Mouse (Mus musculus): Measurements from ENCODE around the gene Gdpd4. TPM values are rescaled to one million over a fixed set of nuclear protein-coding genes. Genes with fewer than 3 reads are reported as not detected.
A peak's percentile ranks its signal among the peaks of the same experiment; 100 is the strongest.

The Gdpd4 gene
- not detected for total RNA-seq (2021)

DNA sequence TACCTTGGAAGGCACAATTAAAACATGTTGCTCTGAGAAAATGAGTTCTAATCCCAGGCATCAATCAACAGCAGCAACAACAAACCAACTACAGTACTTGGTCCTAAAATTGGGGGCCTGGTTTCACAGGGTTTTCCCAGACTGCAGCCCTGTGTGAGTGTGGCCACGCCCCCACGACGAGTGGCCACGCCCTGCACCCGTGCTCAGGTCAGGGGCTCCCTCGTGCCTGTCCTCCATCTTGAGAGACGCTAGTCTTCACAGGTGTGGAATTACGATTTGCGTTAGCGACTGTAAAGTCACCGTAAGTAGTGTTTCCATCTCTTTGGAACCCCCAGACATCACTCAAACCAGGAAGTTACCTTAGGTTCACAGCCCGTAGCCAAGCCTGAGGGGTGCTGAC, at the start of gene Gdpd4:
Gene Gdpd4, plus strand, starts transcription at position 214 of the 400 bp plus-strand sequence.
- DNase-seq (ENCODE audit: extremely low spot score in 1 of 2, low spot score in 1 of 2) = no peak

DNA sequence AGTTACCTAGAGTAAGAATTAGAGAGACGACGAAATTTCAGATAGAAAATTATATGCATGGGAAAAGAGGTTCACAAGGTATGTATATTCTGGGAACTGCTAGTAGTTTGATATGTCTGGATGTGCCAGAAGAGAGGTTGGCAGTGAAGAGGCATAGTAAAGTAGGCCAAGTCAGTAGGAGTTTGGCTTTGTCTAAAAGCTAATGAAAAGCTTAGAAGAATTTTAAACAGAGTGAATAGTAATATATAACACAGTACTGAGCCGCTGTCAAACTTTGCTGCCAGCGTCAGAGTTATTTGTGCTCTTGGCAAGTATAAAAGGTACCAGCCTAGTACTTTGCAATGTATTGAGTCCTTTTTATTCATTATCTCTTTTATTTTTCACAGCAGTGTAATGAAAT, 47.4 kb upstream of the Gdpd4 start:
- no peak for DNase-seq (ENCODE audit: extremely low spot score in 1 of 2, low spot score in 1 of 2)

DNA sequence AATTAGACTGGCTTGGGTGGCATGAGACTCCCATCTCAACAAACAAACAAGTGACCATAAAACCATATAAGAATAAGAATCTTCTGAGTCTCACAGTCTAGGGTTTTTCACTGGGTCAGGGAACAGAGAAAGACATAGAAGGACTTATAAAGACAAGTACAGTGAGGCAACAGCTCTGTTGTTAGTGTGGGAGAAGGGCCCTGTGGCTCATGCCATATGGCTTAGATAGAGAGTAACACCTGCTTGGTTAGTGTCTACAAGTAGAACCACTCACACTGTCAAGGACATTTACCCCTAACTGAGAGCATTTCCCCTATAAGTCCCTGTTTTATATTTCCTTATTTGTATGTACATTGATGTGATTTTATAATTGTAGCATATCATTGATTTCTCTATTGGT, 46.4 kb upstream of the Gdpd4 start:
- no peak for DNase-seq (ENCODE audit: extremely low spot score in 1 of 2, low spot score in 1 of 2)

DNA sequence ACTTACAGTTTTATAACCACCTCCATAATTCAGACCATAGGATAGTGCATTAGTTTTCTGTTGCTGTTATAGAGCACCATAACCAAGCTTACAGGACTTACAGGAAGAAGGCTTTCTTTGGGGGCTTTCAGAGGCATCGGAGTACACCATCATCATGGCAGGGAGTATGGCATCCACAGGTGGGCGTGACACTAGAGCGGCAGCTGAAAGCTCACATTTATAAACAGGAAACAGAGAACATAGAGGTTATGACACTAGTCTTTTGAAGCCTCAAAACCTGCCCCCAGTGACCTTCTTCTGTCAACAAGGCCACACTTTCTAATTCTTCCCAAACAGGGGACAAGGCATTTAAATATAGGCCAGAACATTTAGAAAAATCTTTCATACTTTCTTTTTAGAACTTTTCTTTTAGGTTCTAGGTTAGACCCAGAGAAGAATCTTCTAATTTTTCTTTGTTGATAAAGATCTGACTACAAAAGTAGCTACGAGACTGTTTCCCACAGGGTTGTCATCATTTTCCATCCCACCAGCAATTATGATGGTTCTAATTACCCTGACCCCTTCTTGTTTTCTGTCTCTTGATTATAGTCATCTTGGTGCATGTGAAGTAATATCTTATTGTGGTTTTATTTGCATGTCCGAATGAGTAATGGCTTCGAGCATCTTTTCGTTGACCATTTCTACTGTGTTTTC, 41.8 kb upstream of the Gdpd4 start:
- DNase-seq (ENCODE audit: extremely low spot score in 1 of 2, low spot score in 1 of 2) = no peak

DNA sequence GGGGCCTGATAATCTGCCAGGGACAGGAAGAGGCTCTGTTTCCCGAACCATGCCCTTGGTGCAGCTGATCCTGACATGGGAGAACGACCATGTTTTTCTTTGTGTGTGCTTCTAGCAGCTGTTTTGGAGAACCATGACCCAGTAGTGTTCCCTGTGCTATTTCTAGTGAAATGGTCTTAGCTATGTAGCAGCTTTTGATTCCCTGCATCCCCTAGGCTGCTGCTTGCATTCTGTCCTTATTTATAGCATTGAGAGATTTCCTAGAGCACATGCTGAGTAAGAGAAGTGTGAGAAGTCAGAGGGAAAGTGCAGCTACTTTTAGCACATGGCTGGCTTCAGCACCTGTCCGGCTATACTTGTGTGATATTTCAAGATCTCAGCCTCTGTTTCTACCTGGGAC, 8.1 kb upstream of the Gdpd4 start:
- DNase-seq (ENCODE audit: extremely low spot score in 1 of 2, low spot score in 1 of 2) = no peak

DNA sequence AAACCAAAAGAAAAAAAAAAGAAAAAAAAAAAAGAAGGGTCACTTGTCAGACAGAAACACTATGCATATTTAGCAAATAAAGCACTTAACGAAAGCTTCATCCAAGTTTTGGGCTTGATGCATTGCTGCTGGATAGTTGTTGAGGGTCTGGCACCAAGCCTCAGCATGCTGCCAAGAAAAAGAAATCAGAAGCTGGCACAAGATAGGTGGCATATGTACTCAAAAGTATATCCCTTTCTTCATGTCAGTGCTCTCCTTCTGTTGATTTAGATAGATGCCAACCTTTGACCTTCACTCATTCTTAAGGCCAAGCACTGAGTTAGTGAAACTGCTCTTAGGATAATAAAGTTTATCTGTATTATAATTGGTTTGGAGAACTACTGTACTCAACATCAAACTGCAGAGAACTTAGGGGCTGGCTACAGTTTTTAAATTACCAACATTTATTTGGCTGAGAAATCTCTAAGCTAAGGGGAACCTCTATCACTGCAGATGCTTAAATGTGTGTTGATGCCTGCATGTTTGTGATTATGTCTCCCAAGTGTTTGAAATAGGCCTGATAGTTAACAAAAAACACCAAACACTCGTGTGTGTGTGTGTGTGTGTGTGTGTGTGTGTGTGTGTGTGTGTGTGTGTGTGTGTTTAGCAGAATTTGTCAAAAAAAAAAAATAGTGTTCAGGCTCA, 4.8 kb upstream of the Gdpd4 start:
- no peak for DNase-seq (ENCODE audit: extremely low spot score in 1 of 2, low spot score in 1 of 2)

DNA sequence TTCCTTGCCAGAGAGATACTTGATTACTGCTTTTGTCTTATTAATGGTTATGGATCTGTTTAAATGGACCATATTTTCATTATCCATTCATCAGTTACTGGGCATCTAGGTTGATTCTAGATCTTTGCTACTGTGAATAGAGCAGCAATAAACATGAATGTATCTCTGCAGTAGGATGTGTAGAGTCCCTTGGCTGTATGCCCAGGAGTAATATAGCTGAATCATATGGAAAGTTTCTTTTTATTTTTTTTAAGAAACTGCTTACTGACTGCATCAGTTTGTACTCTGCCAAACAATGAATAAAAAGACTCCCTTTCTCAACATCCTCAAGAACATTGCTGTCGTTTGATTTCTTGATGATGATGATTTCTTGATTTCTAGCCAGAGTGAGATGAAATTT, 6.1 kb downstream of the Gdpd4 start:
- no peak for DNase-seq (ENCODE audit: extremely low spot score in 1 of 2, low spot score in 1 of 2)

DNA sequence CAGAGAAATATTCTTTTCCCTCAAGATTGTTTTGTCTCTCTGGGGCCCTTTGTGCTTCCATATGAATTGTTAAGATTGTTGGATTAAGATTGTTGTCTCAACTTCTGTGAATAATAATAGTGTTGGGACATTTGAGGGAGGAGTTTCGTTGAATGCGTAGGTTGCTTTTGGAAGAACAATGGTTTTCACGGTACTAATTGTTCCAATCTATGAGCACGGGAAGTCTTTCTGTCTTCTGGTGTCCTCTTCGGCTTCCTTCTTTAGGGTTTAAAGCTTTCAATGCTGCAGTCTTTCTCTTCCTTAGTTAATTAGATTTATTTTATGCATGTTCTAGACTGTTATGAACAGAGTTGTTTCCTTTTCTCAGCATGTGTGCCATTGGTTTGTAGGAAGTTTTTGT, 7.2 kb downstream of the Gdpd4 start:
- DNase-seq (ENCODE audit: extremely low spot score in 1 of 2, low spot score in 1 of 2) = no peak

DNA sequence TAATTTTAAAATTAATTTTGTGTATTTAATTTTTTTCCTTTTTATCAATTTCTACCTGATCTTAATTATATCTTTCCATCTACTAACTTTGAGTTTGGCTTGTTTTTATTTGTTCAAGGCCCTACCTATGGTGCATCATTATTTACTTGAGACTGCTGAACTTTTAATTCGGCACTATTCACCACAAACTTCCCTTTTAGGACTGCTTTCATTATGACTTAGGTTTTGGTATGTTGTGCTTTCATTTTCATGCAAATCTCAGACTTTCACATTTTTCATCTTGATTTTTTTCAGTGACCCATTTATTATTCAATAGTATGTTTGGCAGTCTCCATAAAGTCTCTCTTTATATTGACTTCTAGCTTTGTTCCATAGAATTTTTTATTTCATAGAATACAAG, 24.7 kb downstream of the Gdpd4 start:
- no peak for DNase-seq (ENCODE audit: extremely low spot score in 1 of 2, low spot score in 1 of 2)

DNA sequence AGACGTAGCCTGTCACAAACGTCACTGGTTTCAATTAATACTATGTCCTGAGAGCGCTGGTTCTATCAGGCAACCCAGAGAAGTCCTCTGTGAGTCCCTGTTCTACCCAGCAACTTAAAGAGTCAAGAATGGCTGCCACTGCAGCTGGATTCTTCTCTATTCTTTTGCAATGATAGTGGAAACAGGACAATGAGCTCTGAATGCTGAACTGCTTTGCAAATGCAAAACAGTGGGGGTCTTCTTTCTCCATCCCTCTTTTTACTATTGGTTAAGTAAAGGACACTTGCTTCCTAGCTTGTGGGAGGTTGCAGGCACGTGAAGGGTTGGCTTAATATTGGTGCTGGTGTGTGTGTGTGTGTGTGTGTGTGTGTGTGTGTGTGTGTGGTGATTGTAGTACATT, 52.7 kb downstream of the Gdpd4 start:
- no peak for DNase-seq (ENCODE audit: extremely low spot score in 1 of 2, low spot score in 1 of 2)

DNA sequence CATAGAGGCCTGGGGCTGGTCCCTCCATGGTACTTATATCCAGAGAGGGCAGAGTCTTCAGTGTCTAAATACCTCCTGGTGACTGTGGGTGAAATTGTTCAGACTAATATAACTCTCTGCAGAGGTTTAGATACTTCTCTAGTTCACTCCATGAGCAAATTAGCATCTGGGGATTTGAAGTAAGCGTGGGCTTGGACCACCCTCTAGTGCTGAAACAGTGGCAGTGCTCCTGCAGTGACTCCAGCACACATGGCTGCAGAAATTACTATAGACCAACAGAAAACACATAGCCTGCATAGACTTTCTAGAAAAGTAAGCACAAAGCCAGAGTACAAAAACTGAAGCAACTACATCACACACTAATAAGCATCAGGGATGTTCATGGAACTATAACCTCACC, 57.7 kb downstream of the Gdpd4 start:
- DNase-seq (ENCODE audit: extremely low spot score in 1 of 2, low spot score in 1 of 2) = peak; percentile 23 to 55

DNA sequence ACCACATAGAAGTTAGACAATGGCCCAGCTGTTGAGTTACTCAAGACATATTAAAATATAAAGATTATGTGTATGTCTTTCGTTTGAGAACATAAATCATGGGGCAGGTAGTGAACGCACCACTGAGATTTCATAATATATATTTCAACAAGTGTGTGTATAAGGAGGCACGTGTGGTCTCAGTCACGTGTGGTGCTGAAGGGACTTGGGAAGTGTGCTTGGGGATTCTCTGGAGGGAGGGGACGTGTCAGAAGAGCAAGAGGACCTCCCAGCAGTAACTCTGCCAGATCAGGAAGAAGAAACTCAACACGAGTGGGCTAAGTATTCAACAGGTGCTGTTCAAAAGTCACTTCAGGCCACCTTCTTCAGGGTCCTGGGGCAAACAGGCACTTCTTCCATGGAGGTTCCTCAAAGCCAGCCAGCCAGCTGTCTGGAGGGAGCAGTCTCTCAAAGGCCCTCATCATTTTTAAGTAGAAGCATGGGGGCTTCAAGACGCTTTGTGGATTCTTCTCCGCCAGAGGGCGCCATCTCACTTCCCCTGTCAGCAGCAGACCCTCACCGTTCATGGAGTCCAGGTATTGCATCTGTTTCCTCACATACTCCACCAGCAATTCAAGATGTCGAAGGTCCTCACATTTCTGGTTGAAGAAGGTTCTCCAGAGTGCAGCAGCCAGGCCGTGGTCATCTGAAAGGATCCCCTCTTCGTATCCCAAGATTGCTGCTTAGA, 64.5 kb downstream of the Gdpd4 start:
- peak in 1 of 2 experiments; percentile 28 for DNase-seq (ENCODE audit: extremely low spot score in 1 of 2, low spot score in 1 of 2)

DNA sequence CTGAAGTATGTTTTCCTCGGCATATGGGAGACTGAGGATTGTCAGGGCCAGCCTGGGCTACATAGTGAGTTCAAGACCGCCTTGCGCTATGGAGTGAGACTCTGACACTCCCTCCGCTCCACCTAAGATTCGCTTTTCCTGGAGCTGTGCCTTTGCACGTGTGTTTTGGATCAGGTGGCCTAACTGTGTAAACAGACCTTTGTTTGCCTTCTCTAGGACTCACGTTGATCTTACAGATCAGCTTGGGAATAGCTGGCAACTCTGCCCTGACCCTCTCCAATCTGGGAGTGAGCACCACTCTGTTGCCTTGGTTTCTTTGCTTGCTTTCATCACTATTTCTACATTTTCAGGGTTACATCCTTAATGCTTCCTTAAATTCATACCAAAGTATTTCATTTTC, 82.9 kb downstream of the Gdpd4 start:
- no peak for DNase-seq (ENCODE audit: extremely low spot score in 1 of 2, low spot score in 1 of 2)

DNA sequence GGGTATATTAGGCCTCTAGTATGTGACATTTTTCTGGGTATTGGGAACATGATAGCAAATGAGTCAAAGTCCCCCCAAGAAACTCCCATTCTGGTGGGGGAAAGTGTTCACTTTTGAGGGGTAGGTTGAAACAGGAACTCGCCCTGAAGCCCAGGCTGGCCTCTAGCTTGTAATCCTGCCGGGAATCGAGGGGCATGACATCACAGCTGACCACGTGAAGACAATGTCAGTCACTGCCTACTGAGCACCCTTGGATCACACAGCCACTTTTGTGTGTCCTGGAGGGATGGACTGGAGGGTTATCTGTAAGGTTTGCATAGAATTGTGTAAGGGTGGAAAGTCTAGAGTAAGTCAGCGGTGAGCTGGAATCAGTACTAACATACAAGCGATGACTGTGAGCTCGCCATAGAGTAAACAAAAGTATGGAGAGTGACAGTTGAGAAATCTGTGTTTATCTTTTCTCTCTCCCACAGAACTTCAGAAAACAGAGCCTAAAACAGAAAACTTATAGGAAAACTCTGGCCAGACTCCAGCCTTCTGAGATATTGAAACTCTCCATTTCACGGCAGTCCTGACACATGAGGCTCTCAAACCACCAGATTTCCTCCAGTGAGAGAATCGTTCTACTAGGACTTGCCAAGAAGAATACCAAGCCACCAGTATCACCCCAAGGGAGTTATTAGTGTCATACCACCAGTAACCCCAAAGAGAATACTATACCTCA, 128.5 kb downstream of the Gdpd4 start:
- DNase-seq (ENCODE audit: extremely low spot score in 1 of 2, low spot score in 1 of 2) = no peak

DNA sequence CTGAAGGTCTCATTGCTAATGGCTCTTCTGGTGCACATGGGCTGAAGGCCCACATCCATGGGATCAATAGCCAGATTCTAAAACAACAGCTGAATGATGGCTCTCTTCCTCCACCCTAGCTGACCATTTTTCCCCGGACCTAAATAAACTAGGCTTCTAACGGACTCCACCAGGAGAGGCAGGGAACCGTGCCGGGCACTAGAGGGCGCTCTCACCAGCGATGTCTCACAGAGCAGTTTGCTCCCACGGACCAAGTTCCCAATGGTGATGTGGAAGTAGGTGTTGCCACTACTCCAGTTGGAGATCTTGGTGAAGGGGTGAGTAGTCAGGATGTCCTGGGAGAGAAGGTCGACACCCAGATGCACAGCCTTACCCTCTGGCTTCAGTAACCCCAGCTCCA, 132.2 kb downstream of the Gdpd4 start:
- peak; percentile 21 to 52 for DNase-seq (ENCODE audit: extremely low spot score in 1 of 2, low spot score in 1 of 2)

DNA sequence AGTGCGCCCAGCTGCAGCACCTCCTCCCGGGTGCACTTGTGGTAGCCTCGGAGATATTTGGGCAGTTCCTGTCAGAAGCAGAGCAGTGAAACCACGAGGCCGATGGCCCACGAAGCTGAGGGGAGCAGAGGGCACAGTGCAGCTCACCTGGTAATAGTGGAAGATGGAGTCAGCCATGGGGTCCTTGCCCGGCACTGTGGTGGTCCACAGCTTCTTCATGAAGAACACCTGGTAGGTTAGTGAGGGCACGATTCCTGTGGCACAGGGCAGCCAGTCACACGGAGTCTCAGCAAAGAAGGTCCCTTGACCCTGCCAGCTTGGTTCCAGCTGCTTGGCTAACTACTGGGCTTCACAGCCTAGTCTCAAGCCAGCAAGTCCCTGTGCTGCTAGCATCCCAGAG, 134.7 kb downstream of the Gdpd4 start:
- no peak for DNase-seq (ENCODE audit: extremely low spot score in 1 of 2, low spot score in 1 of 2)

DNA sequence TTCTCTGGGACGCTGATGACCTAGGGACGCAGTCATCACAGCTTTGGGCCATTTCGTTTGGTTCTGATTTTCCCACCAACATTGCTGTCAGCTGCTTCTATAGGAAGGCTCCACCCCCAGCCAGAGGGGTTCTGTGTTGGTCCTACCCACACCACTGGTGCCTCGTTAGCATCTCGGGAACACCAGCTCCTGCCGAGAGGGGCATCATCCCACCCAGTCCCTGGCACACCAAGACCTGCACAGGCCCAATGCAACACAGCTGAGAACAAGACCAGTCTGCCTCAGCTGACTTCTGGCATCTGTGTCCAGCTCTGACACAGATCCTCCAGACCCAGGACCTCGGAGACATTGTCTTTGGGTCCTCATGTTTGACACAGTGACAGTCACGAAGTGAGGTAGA, 135.2 kb downstream of the Gdpd4 start:
- DNase-seq (ENCODE audit: extremely low spot score in 1 of 2, low spot score in 1 of 2) = no peak

DNA sequence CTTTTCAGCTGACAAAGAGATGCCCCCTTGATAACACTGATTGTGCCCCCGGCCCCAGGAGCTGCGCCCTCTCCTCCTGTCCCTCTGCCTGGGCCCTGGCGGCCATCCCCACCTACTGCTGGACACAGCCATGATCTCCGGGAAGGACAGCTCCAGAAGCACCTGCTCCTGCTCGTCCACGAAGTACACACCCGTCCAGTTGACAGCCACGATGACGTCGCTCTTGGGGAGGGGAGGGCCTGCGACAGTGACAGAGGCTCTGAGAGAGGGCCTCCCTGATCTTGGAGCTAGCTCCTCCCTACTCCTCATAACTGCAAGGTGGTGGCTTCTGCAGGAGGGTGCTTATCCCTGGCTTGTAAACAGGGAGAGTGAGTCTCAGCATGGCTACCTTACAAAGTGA, 146.5 kb downstream of the Gdpd4 start:
- no peak for DNase-seq (ENCODE audit: extremely low spot score in 1 of 2, low spot score in 1 of 2)

DNA sequence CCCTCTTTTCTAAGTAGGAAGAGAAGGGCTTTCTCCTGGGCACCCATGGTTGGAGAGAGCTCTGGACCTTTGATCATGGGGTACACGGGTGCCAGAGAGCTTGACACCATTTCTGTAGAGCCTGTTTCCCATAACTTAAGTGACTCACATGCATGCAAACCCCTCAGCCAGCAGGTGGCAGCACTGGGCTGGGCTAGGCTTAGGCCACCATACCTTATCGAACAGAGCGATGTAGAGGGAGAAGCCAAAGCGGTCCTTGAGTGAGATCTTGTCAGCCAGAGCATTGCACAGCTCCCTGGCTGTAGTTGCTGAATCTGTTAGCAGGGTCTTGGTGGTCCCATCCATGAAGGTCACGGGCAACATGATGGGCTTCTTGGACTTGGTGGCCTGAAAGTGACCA, 151.9 kb downstream of the Gdpd4 start:
- DNase-seq (ENCODE audit: extremely low spot score in 1 of 2, low spot score in 1 of 2) = peak; percentile 67 to 91

DNA sequence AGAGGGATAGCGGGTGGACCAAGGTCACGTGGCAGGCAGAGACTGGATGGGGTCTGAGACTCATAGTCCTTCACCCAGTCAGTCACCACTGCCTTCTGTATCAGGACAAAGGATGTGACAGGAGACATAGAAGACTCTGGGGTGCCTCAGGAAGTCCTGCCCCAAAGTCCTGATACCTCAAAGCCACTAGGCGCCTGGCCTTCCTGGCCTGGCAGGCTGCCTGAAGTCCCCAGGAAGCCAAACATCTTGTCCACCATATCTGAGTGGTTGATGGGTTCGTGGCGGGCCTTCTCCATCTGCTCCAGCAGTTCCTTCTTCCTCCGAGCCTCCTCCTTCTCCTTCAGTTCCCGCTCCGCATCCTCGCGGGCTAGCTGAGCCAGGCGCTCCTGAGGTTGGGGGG, 157.7 kb downstream of the Gdpd4 start:
- no peak for DNase-seq (ENCODE audit: extremely low spot score in 1 of 2, low spot score in 1 of 2)

DNA sequence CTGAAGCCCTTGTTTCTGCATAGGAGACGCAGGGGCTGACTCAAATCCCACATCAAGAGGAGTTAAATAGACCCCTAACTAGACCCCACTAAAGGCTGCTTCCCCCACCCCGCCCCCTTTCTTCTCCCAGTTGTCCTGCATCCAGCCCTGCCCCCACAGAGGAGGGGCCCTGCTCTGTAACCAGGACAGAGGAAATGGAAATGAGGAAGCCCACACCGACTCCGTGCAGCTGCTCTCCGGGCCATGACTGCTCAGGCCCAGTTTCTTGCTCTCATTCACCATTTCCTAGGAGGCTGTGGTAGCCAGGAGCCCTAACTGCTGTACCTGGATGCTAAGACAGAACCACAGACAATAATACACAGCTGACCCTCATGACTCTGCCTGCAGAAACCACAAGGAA, 162.6 kb downstream of the Gdpd4 start:
- no peak for DNase-seq (ENCODE audit: extremely low spot score in 1 of 2, low spot score in 1 of 2)
